Comparison of ENCODE assay signal across 13 mouse cellular contexts in the genomic region with DNA sequence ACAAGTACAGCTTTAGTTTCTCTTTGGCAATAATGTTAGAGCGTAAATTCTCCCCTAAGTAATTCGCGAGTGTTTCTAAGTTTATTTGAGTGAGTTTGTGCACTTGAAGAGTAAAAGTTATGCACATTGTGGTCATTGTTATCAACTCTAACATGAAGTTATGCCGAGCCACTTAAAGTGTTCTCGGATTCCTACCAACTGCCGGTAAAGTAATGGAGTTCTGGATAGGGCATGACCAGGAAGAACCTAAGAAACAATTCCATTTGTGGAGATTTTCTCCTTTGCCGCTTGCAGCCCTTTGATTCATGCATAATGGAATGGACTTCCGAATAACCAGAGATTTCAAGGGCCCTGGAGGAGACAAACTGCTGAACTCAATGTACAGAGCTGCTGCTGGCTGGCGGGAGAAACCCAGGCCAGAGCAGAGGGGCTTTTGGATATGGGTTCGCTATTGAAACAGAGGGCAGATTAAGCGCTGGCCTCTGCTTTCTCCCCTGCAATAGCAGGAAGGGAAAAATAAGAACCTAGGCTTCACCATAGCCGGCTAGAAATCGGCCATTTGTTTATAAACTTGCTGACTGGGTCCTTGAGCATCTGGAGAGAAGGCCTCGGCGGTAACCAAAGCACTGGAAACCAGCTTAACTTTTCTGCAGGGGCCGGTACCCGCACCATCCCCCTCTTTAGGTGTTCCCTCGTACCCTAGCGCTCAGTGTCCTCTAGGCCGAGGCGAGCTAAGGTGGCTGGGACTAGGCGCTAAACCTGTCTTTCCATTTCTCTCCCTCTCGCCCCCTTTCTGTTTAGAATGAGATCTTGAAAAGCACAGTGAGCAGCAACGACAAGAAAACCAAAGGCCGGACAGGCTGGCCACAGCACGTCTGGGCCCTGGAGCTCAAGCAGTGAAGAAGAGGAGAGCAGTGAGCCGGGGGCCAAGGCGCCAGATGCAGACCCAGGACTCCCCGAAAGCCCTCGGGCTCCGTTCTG. TPM values are rescaled to one million over a fixed set of nuclear protein-coding genes. Genes with fewer than 3 reads are reported as not detected.
DNase-seq lines count a peak whose midpoint lies in the region; ATAC-seq lines count a peak whose summit lies in the region.
"Had no signal": no experiment of that assay in that cellular context is flagged by ENCODE, and none has a peak within 500 bp of the region (broad histone marks: within the 10 kb centered on the region; RNA-seq: fewer than 3 reads in every experiment).

No protein-coding gene starts in this region.

- WGBS in heart, embryonic 10.5 days, result under 1% methylated on average over 31 of the region's 31 CpGs
- WGBS in heart, embryonic 12.5 days, result under 1% methylated on average over 31 of the region's 31 CpGs
- 5% methylated on average over 31 of the region's 31 CpGs for WGBS in liver, embryonic 12.5 days (ENCODE audit: insufficient replicate concordance)

- H3K9ac ChIP-seq in heart, embryonic 12.5 days, result peak overlapping the region; percentile 100
- peak overlapping the region; percentile 54 for H3K9ac ChIP-seq in liver, embryonic 12.5 days
- H3K9ac ChIP-seq: midbrain, embryonic 12.5 days had no signal

- intact Hi-C loops in heart, postnatal 25 days (cut with DNase I), result loop anchor here (5.0 kb wide), 1 partner anchor 111 kb away; no protein-coding TSS in a partner anchor

- no peak for DNase-seq in heart, embryonic 10.5 days (ENCODE audit: low spot score)
- DNase-seq in heart, postnatal 25 days (ENCODE audit: low spot score), result no peak
- peak; percentile 28 for DNase-seq in R1 (ENCODE audit: low read depth, low spot score)
- no peak for DNase-seq in T-cell, adult 2 months (ENCODE audit: low spot score)
- no peak for DNase-seq in spleen, adult 12 weeks (ENCODE audit: low spot score)
- no peak for DNase-seq in adrenal gland, postnatal 25 days
- DNase-seq: cerebellum, postnatal 14 days; kidney, postnatal 14 days; right cerebral cortex, adult 18-20 months had no signal

- peaks cover 27% of the 10 kb centered on the region for H3K27me3 ChIP-seq in heart, embryonic 10.5 days (ENCODE audit: insufficient read depth, poor library complexity, severe bottlenecking)
- no peaks in the 10 kb centered on the region for H3K27me3 ChIP-seq in heart, embryonic 12.5 days (replicated peaks)
- H3K27me3 ChIP-seq in liver, embryonic 12.5 days (replicated peaks), result peaks cover 99% of the 10 kb centered on the region

- H3K4me2 ChIP-seq in heart, embryonic 12.5 days, result peak overlapping the region; percentile 94
- peak overlapping the region; percentile 2; the same call in 1 of the 2 replicates for H3K4me2 ChIP-seq in liver, embryonic 12.5 days
- H3K4me2 ChIP-seq: midbrain, embryonic 12.5 days had no signal

- peak overlapping the region; percentile 99 for H3K27ac ChIP-seq in heart, embryonic 10.5 days
- peak overlapping the region; percentile 98 for H3K27ac ChIP-seq in heart, embryonic 12.5 days (ENCODE audit: poor library complexity, severe bottlenecking)
- peak overlapping the region; percentile 32 for H3K27ac ChIP-seq in liver, embryonic 12.5 days
- H3K27ac ChIP-seq: midbrain, embryonic 12.5 days had no signal

- no peaks in the 10 kb centered on the region for H3K9me3 ChIP-seq in heart, embryonic 10.5 days
- no peaks in the 10 kb centered on the region for H3K9me3 ChIP-seq in heart, embryonic 12.5 days (replicated peaks)
- H3K9me3 ChIP-seq in liver, embryonic 12.5 days (replicated peaks), result no peaks in the 10 kb centered on the region
- H3K9me3 ChIP-seq: midbrain, embryonic 12.5 days had no signal

- peaks cover 41% of the 10 kb centered on the region for H3K36me3 ChIP-seq in heart, embryonic 10.5 days
- H3K36me3 ChIP-seq in heart, embryonic 12.5 days, result peaks cover 38% of the 10 kb centered on the region
- no peaks in the 10 kb centered on the region for H3K36me3 ChIP-seq in liver, embryonic 12.5 days
- H3K36me3 ChIP-seq: midbrain, embryonic 12.5 days had no signal

- H3K4me1 ChIP-seq in heart, embryonic 10.5 days, result peaks cover 26% of the 10 kb centered on the region
- peaks cover 22% of the 10 kb centered on the region for H3K4me1 ChIP-seq in heart, embryonic 12.5 days (replicated peaks)
- H3K4me1 ChIP-seq in liver, embryonic 12.5 days, result no peaks in the 10 kb centered on the region

- peak overlapping the region; percentile 94 for H3K4me3 ChIP-seq in heart, embryonic 10.5 days
- peak overlapping the region; percentile 91 for H3K4me3 ChIP-seq in heart, embryonic 12.5 days
- peak overlapping the region; percentile 51 for H3K4me3 ChIP-seq in liver, embryonic 12.5 days
- H3K4me3 ChIP-seq: midbrain, embryonic 12.5 days had no signal

- no peak for ATAC-seq in heart, embryonic 12.5 days (ENCODE audit: insufficient number of reproducible peaks, low FRiP score)
- ATAC-seq in liver, embryonic 12.5 days, result no peak

RNA-seq across cellular contexts. Expression of gene Hand2, which starts 2.5 kb away (rescaled TPM):
- 10.3 and 16.7 TPM in 2 replicates for polyA plus RNA-seq in heart, embryonic 10.5 days (2016; fragmentation: Nextera tagmentation; extraction: Ambion mirVana)
- total RNA-seq in heart, postnatal 25 days (2021), result 10 to 100 TPM; 49.0 to 56.6 TPM
- polyA plus RNA-seq in heart, embryonic 12.5 days (2016; fragmentation: Nextera tagmentation; extraction: Ambion mirVana), result 18.0 and 19.4 TPM in 2 replicates
- polyA plus RNA-seq in liver, embryonic 12.5 days (2016; fragmentation: Nextera tagmentation; extraction: Ambion mirVana), result 2.5 and 2.6 TPM in 2 replicates
- total RNA-seq in adrenal gland, postnatal 25 days (2021), result 31.1 and 40.4 TPM in 2 replicates
- total RNA-seq: gastrocnemius, adult 18-20 months had no signal
- polyA plus RNA-seq: midbrain, embryonic 12.5 days had no signal

Comparison
In these comparisons a context has a peak if more than half of its experiments do, and no peak if none do; other contexts are left out.
1. H3K27ac ChIP-seq: peak in every context shown above with its lines; median percentile 99 in heart, embryonic 10.5 days; 98 in heart, embryonic 12.5 days; 32 in liver, embryonic 12.5 days.